Mouse (Mus musculus) thymus, adult 2 months (tissue): Measurements from ENCODE around the gene Slc22a17.

Source experiments
- CTCF ChIP-seq: fragments of 200-500 bp; IDR thresholded peaks from 2 replicates; pipeline ENCODE4 v1.5.1; 2012; ENCODE audit warnings: mild to moderate bottlenecking, control low read depth, low read length, moderate library complexity, borderline replicate concordance; ENCODE audit not compliant: control insufficient read depth, poor library complexity, insufficient read depth; ENCODE audit errors: extremely low read depth
- POLR2A ChIP-seq: fragments of 200-500 bp; IDR thresholded peaks from 2 replicates; pipeline ENCODE4 v1.6.1; 2012; ENCODE audit warnings: mild to moderate bottlenecking, low read length, control low read depth, moderate library complexity; ENCODE audit not compliant: control insufficient read depth, poor library complexity, insufficient read depth; ENCODE audit errors: extremely low read depth

- TF ChIP-seq CTCF (no peak), POLR2A (no peak)
Measured at GRCm38 (mm10) chr14:54938431-54939219, 25.7 kb upstream of the Slc22a17 start.
